Mouse (Mus musculus) embryonic fibroblast, embryonic 13.5 days (primary cell): ENCODE data around the gene Spred2.

ENCODE experiments used
- CTCF ChIP-seq: IDR thresholded peaks from 2 replicates; pipeline ENCODE4 v1.5.1; 2011; ENCODE audit warnings: mild to moderate bottlenecking, control low read depth, low read length, moderate library complexity, borderline replicate concordance; ENCODE audit not compliant: insufficient read depth
- POLR2A ChIP-seq: IDR thresholded peaks from 2 replicates; pipeline ENCODE4 v1.6.1; 2011; ENCODE audit warnings: low read depth, mild to moderate bottlenecking, control low read depth, low read length, moderate library complexity

GRCm38 (mm10) chr11:20035972-20036371, 111.8 kb downstream of the Spred2 start:
- TF ChIP-seq POLR2A (no peak), CTCF (no peak)
